Mouse (Mus musculus) ES-E14 (cell line): ENCODE measurements around the gene Slc1a4. TPM values are rescaled to one million over a fixed set of nuclear protein-coding genes. Genes with fewer than 3 reads are reported as not detected.

ENCODE experiments used
- DNase-seq: peaks from one replicate; pipeline ENCODE4 v3.0.0-alpha.2; 2013; ENCODE audit warnings: low read depth, low spot score
- H3K27ac ChIP-seq: 2 replicates; pipeline ENCODE4 v1.5.1; 2012; ENCODE audit warnings: low read depth, mild to moderate bottlenecking, low read length, moderate library complexity, mixed read lengths; ENCODE audit not compliant: poor library complexity, insufficient read depth, severe bottlenecking
- H3K36me3 ChIP-seq: 2 replicates; pipeline ENCODE4 v1.6.1; 2012; ENCODE audit warnings: mild to moderate bottlenecking, low read length, moderate library complexity, mixed read lengths; ENCODE audit not compliant: control insufficient read depth, poor library complexity, insufficient read depth, severe bottlenecking
- H3K4me1 ChIP-seq, 2 experiments: fragments of 150-350 bp in 1 of 2; sonication (generic) in 1 of 2; 2 replicates each; pipeline ENCODE4 v1.6.1; 2012; ENCODE audit warnings: low read length in 2 of 2, mild to moderate bottlenecking in 1 of 2, mixed read lengths in 1 of 2; ENCODE audit not compliant: control insufficient read depth in 2 of 2, insufficient read depth in 2 of 2, poor library complexity in 1 of 2
- H3K4me3 ChIP-seq, 2 experiments: fragments of 150-350 bp in 1 of 2; sonication (generic) in 1 of 2; 2 replicates each; pipeline ENCODE4 v1.5.1; 2012; ENCODE audit warnings: low read length in 2 of 2, low read depth in 1 of 2, mild to moderate bottlenecking in 1 of 2, mixed read lengths in 1 of 2; ENCODE audit not compliant: insufficient read depth in 1 of 2, poor library complexity in 1 of 2, severe bottlenecking in 1 of 2
- H3K9ac ChIP-seq: 2 replicates; pipeline ENCODE4 v1.6.1; 2012; ENCODE audit warnings: low read depth, mild to moderate bottlenecking, low read length, mixed read lengths; ENCODE audit not compliant: poor library complexity, insufficient read depth, severe bottlenecking
- H3K9me3 ChIP-seq: fragments of 150-350 bp; sonication (generic); 2 replicates; pipeline ENCODE4 v1.6.1; 2012; ENCODE audit warnings: low read depth, mild to moderate bottlenecking, low read length; ENCODE audit not compliant: control insufficient read depth, insufficient read depth
- CHD2 ChIP-seq: IDR thresholded peaks from 2 replicates; pipeline ENCODE4 v1.6.1; 2014; ENCODE audit warnings: mild to moderate bottlenecking, low read depth, low read length, inconsistent platforms
- HCFC1 ChIP-seq: IDR thresholded peaks from 2 replicates; pipeline ENCODE4 v1.6.1; 2012; ENCODE audit warnings: low read length, inconsistent platforms, borderline replicate concordance; ENCODE audit not compliant: insufficient read depth
- MAFK ChIP-seq: IDR thresholded peaks from 2 replicates; pipeline ENCODE4 v1.6.1; 2014; ENCODE audit warnings: mild to moderate bottlenecking, low read depth, low read length, inconsistent platforms; ENCODE audit not compliant: insufficient read depth
- ZC3H11A ChIP-seq: IDR thresholded peaks from 2 replicates; pipeline ENCODE4 v1.6.1; 2012; ENCODE audit warnings: low read depth, mild to moderate bottlenecking, inconsistent platforms, low read length, borderline replicate concordance
- ZNF384 ChIP-seq: IDR thresholded peaks from 2 replicates; pipeline ENCODE4 v1.6.1; 2012; ENCODE audit warnings: low read depth, low read length, inconsistent platforms
- in situ Hi-C, 2 experiments: fragments of 600-800 bp; cut with MboI; formaldehyde crosslinking; loops; one replicate each; pipeline ENCODE4 v1.15.1; 2025; ENCODE audit warnings: low sequenced_read_pairs in 2 of 2, inconsistent platforms in 1 of 2; ENCODE audit not compliant: unreplicated experiment in 2 of 2
- total RNA-seq: library from RNA; depleted of rRNA; stranded (reverse); fragments of 300-350 nt; gene quantifications from 2 replicates; pipeline ENCODE4 v1.2.3, GENCODE M21; 2012

Slc1a4 gene
- total RNA-seq, 1 experiment: 35.2 TPM

DNA sequence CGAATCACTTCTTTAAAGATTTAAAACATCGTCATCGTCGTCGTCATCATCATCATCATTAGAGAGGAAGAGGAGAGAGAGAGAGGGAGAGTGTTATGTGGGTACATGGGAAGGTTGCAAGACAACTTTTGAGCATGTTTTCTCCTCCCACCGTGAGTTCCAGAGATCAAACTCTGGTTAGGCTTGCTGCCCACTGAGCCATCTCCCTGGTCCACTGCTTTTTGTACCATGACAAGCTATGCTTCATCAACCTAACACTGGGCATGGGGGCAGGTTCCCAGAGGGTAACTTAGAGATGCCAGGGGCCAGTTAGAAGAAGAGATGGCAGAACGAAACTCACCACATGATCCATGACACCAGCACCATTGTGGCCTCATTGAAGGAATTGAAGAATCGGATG is 18.9 kb downstream of the Slc1a4 start:
- H3K9me3 ChIP-seq: no peaks in the 10 kb centered on the region
- TF ChIP-seq CHD2 (no peak), ZNF384 (no peak), MAFK (no peak), HCFC1 (no peak), ZC3H11A (no peak)
- H3K4me3 ChIP-seq: no peak overlapping the region
- DNase-seq: no peak
- peaks cover 14% of the 10 kb centered on the region; the same call in 1 of the 2 replicates for H3K36me3 ChIP-seq
- H3K27ac ChIP-seq: no peak overlapping the region
- no peak overlapping the region for H3K9ac ChIP-seq
- in situ Hi-C loops: no loop called here
- no peaks in the 10 kb centered on the region for H3K4me1 ChIP-seq

GRCm38 (mm10) chr11:20309044-20309443 is 23.5 kb downstream of the Slc1a4 start:
- H3K9me3 ChIP-seq: no peaks in the 10 kb centered on the region
- no peak overlapping the region for H3K9ac ChIP-seq
- peaks cover 26% of the 10 kb centered on the region; the same call in 1 of the 2 replicates for H3K36me3 ChIP-seq
- H3K4me1 ChIP-seq: peaks cover 0 to 2% of the 10 kb centered on the region in 2 experiments; a peak in 2 of 4 replicates
- no peak for TF ChIP-seq ZNF384
- TF ChIP-seq CHD2: no peak
- TF ChIP-seq HCFC1: no peak
- no peak for TF ChIP-seq MAFK
- no peak for TF ChIP-seq ZC3H11A
- in situ Hi-C loops: no loop called here
- no peak overlapping the region for H3K27ac ChIP-seq
- no peak overlapping the region for H3K4me3 ChIP-seq
- DNase-seq: no peak

DNA sequence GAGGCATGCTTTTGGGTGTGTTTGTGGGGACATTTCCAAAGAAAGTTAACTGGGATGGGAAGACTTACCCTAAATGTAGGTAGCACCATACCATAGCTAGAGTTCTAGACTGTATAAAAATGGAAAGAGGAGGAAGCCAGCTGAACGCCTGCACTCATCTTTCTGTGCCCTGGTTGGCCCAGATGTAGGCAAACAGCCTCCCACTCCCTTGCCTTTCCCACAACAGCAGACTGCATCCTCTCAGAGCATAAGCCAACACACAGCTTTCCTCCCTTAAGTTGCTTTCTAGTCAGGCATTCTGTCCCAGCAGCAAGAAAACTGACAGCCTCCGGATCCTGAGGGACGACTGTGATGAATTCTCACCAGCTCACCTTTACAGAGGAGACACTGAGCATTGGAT is 25.1 kb downstream of the Slc1a4 start:
- Histone ChIP-seq H3K4me3 (no peak overlapping the region), H3K9me3 (no peaks in the 10 kb centered on the region), H3K36me3 (peaks cover 32% of the 10 kb centered on the region; the same call in 1 of the 2 replicates), H3K27ac (no peak overlapping the region), H3K9ac (no peak overlapping the region), H3K4me1 (peaks cover 0 to 2% of the 10 kb centered on the region in 2 experiments; a peak in 2 of 4 replicates)
- no peak for TF ChIP-seq MAFK
- TF ChIP-seq ZNF384: no peak
- DNase-seq: no peak
- in situ Hi-C loops: no loop called here

DNA sequence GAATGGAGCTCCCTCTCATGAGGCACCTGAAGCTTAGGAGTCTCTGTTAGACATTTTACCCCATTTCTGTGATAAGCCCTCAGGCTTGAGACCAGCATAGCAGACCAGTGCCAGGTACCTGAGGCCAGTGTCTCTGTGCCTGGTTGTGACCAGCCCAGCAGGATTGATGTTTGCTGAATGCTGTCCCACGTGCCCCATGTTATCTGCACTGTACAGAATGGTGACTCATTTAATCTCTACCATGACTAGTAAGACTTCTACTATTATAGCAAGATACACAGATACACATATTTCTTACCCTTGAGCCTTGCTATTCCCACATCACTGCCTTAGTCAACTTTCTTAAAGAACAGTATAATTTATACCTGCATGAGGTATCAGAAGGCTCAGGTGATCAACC is 26.9 kb downstream of the Slc1a4 start:
- Histone ChIP-seq H3K9ac (no peak overlapping the region), H3K27ac (no peak overlapping the region), H3K36me3 (peaks cover 24% of the 10 kb centered on the region; the same call in 1 of the 2 replicates), H3K4me1 (peaks cover 0 to 2% of the 10 kb centered on the region in 2 experiments; a peak in 2 of 4 replicates), H3K9me3 (no peaks in the 10 kb centered on the region), H3K4me3 (no peak overlapping the region)
- TF ChIP-seq HCFC1: no peak
- no peak for TF ChIP-seq CHD2
- TF ChIP-seq ZNF384: no peak
- TF ChIP-seq MAFK: no peak
- TF ChIP-seq ZC3H11A: no peak
- DNase-seq: no peak
- in situ Hi-C loops: no loop called here

DNA sequence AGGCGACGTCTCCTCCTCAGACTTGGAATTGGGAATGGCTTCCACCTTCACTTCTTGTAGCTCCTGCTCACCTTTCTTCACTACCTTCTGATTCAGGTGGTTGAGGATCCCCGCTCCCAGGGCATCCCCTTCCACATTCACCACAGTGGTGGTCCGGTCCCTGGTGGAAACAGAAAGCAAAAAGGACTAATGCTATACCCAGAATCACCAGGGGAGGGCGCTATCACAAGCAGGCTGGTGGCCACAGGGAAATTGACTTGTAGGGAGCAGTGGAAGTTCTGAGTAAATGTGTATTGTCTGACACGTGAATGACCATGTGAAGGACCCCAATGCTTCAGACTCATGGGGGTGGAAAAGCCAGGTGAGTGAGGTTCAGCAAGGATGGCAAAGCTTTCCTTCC is 28.2 kb downstream of the Slc1a4 start:
- Histone ChIP-seq H3K4me1 (peaks cover 0 to 2% of the 10 kb centered on the region in 2 experiments; a peak in 2 of 4 replicates), H3K4me3 (no peak overlapping the region), H3K27ac (no peak overlapping the region), H3K9me3 (no peaks in the 10 kb centered on the region), H3K9ac (no peak overlapping the region), H3K36me3 (peaks cover 24% of the 10 kb centered on the region; the same call in 1 of the 2 replicates)
- TF ChIP-seq MAFK: no peak
- TF ChIP-seq ZNF384: no peak
- TF ChIP-seq CHD2: no peak
- peak; percentile 65 for TF ChIP-seq ZC3H11A
- peak; percentile 51 for DNase-seq
- in situ Hi-C loops: no loop called here
